20 mouse cellular contexts compared by ENCODE assay signal in genomic region chr15:96608671-96609070, GRCm38 (mm10).
"Had no signal": no experiment of that assay in that cellular context is flagged by ENCODE, and none has a peak within 500 bp of the region (broad histone marks: within the 10 kb centered on the region; RNA-seq: fewer than 3 reads in every experiment).

No protein-coding gene starts in this region.

- H3K27ac ChIP-seq: midbrain, embryonic 10.5 days; midbrain, embryonic 12.5 days; neural tube, embryonic 13.5 days; neural tube, embryonic 15.5 days; stomach, embryonic 15.5 days; stomach, postnatal 0 days had no signal

- H3K4me2 ChIP-seq: lung, embryonic 14.5 days; midbrain, embryonic 12.5 days; neural tube, embryonic 13.5 days; neural tube, embryonic 15.5 days; stomach, embryonic 15.5 days had no signal

- H3K27me3 ChIP-seq: midbrain, embryonic 12.5 days; neural tube, embryonic 13.5 days; neural tube, embryonic 15.5 days; stomach, embryonic 15.5 days had no signal

- H3K9ac ChIP-seq: lung, embryonic 14.5 days; midbrain, embryonic 12.5 days; neural tube, embryonic 13.5 days; neural tube, embryonic 15.5 days; stomach, embryonic 15.5 days had no signal

- DNase-seq: lung, embryonic 14.5 days; lung, postnatal 10 days; lung, postnatal 4 days; midbrain, embryonic 14.5 days; retina, postnatal 1 day; right cerebral cortex, adult 18-20 months; right cerebral cortex, postnatal 25 days; right cerebral cortex, postnatal 4 days; spleen, adult 18-20 months; thymus, adult 2 months; thymus, postnatal 25 days; thymus, postnatal 4 days had no signal

- H3K9me3 ChIP-seq: midbrain, embryonic 10.5 days; midbrain, embryonic 12.5 days; neural tube, embryonic 13.5 days; neural tube, embryonic 15.5 days; stomach, embryonic 15.5 days had no signal

- ATAC-seq: midbrain, embryonic 16.5 days had no signal

- H3K4me3 ChIP-seq: midbrain, embryonic 10.5 days; midbrain, embryonic 12.5 days; myocyte; neural tube, embryonic 13.5 days; neural tube, embryonic 15.5 days; stomach, embryonic 15.5 days had no signal
